Mouse (Mus musculus) layer of hippocampus, adult 6 months (tissue): ENCODE measurements around the gene Mindy4b-ps. TPM values are rescaled to one million over a fixed set of nuclear protein-coding genes. Genes with fewer than 3 reads are reported as not detected.

ENCODE experiments used
- long read RNA-seq, 2 experiments: library from polyadenylated mRNA; unstranded; transcript quantifications; one replicate each; pipeline ENCODE4 v2.0.0; 2019 to 2020
- polyA plus RNA-seq: library from polyadenylated mRNA; unstranded; fragments of <200 nt; fragmentation: Nextera tagmentation; gene quantifications from 2 replicates; pipeline ENCODE4 v1.2.3, GENCODE M21; 2021

The Mindy4b-ps gene
- polyA plus RNA-seq = 0.35 and 0.68 TPM in 2 replicates
- long read RNA-seq, experiment 1, partial matches to known transcripts = 0 of 1 reads
- long read RNA-seq, experiment 1, other reads (novel, unspliced or antisense) = 1 of 1 reads
- long read RNA-seq, experiment 2, partial matches to known transcripts = 0 of 6 reads
- long read RNA-seq, experiment 2, other reads (novel, unspliced or antisense) = 6 of 6 reads

GRCm38 (mm10) chr3:58822211-58822610, at the start of gene Mindy4b-ps:
Mindy4b-ps (minus strand) TSS chr3:58822311.

Other genes starting within 250 kb of the Mindy4b-ps start
- gene Selenot, start 245.7 kb downstream of the Mindy4b-ps start, polyA plus RNA-seq = 32.5 and 32.7 TPM in 2 replicates
- gene Erich6, start 185.1 kb downstream of the Mindy4b-ps start, polyA plus RNA-seq = 0.10 TPM in 2 replicates
- 1.3 and 1.6 TPM in 2 replicates for gene Siah2, start 129.9 kb downstream of the Mindy4b-ps start, polyA plus RNA-seq
- gene Clrn1, start 63.0 kb upstream of the Mindy4b-ps start, polyA plus RNA-seq = 0.80 and 1.8 TPM in 2 replicates
- 3.0 and 4.5 TPM in 2 replicates for gene Med12l, start 183.5 kb upstream of the Mindy4b-ps start, polyA plus RNA-seq